Mouse (Mus musculus) forebrain, postnatal 0 days (tissue): ENCODE measurements at regions not wholly inside any gene's neighbourhood (a gene's known extent, or its start where the extent isn't known, plus 50 kb on each side); places are given as distances from the start of the nearest gene placed in this dataset.
"Not testable (repeated sequence)": the region's sequence is repeated elsewhere in the genome, so short reads cannot be mapped to it uniquely, and the experiment has no call there.

Experiments
- ATAC-seq: fragments of 200-750 bp; cut with Nextera tagmentation; 2 replicates; pipeline ENCODE4 v1.8.0; 2017; ENCODE audit warnings: mild to moderate bottlenecking, moderate library complexity
- DNase-seq: peaks from one replicate; pipeline ENCODE4 v3.0.0-alpha.2; 2015
- H3K27ac ChIP-seq: fragments of 300-500 bp; sonication (generic); 2 replicates; pipeline ENCODE4 v1.5.1; 2014; ENCODE audit warnings: low read depth, mild to moderate bottlenecking, antibody characterized with exemption, low read length, moderate library complexity, mixed read lengths
- H3K27me3 ChIP-seq: fragments of 300-500 bp; sonication (generic); 2 replicates; pipeline ENCODE4 v1.6.1; 2014; ENCODE audit warnings: mild to moderate bottlenecking, low read length, mixed read lengths; ENCODE audit not compliant: insufficient read depth
- H3K36me3 ChIP-seq: fragments of 300-500 bp; sonication (generic); 2 replicates; pipeline ENCODE4 v1.6.1; 2014; ENCODE audit warnings: mild to moderate bottlenecking, moderate library complexity; ENCODE audit not compliant: insufficient read depth
- H3K4me1 ChIP-seq: fragments of 300-500 bp; sonication (generic); 2 replicates; pipeline ENCODE4 v1.6.1; 2014; ENCODE audit warnings: antibody characterized with exemption; ENCODE audit not compliant: insufficient read depth
- H3K4me2 ChIP-seq: fragments of 300-500 bp; sonication (generic); 2 replicates; pipeline ENCODE4 v1.6.1; 2014; ENCODE audit warnings: low read depth, mild to moderate bottlenecking, moderate library complexity
- H3K4me3 ChIP-seq: fragments of 300-500 bp; sonication (generic); 2 replicates; pipeline ENCODE4 v1.5.1; 2014; ENCODE audit warnings: low read depth, low read length, mixed read lengths
- H3K9ac ChIP-seq: fragments of 300-500 bp; sonication (generic); 2 replicates; pipeline ENCODE4 v1.6.1; 2014; ENCODE audit warnings: mild to moderate bottlenecking
- H3K9me3 ChIP-seq: fragments of 300-500 bp; sonication (generic); 2 replicates; pipeline ENCODE4 v1.6.1; 2016; ENCODE audit warnings: low read length
- CTCF ChIP-seq: sonication (generic); IDR thresholded peaks from 2 replicates; pipeline ENCODE4 v1.5.1; 2016; ENCODE audit warnings: antibody characterized with exemption, control low read depth, low read depth
- WGBS: fragments of 180-500 bp; shearing (Covaris S2); extraction: QIAGEN DNeasy Blood & Tissue Kit; methylation state at CpG from one replicate; pipeline ENCODE4 v1.1.7; 2014; 5-methylcytosine and 5-hydroxymethylcytosine counted together

- no peak overlapping the region for H3K4me2 ChIP-seq
- no peaks in the 10 kb centered on the region for H3K4me1 ChIP-seq
- 86% methylated on average over 4 of the region's 4 CpGs for WGBS
- no peak overlapping the region for H3K27ac ChIP-seq
- H3K9ac ChIP-seq: no peak overlapping the region
- TF ChIP-seq CTCF: no peak
- ATAC-seq (no peak), DNase-seq (no peak)
- no peak overlapping the region for H3K4me3 ChIP-seq
- no peaks in the 10 kb centered on the region for H3K9me3 ChIP-seq
- H3K27me3 ChIP-seq: no peaks in the 10 kb centered on the region
- H3K36me3 ChIP-seq: no peaks in the 10 kb centered on the region
Measured at GRCm38 (mm10) chr9:33691731-33692130, 794.0 kb upstream of the Kirrel3 start.

- DNase-seq: no peak
- H3K4me1 ChIP-seq: no peaks in the 10 kb centered on the region
- TF ChIP-seq CTCF: peak; percentile 47
- H3K36me3 ChIP-seq: no peaks in the 10 kb centered on the region
- no peaks in the 10 kb centered on the region for H3K9me3 ChIP-seq
- no peak overlapping the region for H3K4me2 ChIP-seq
- 90% methylated on average over 2 of the region's 2 CpGs for WGBS
- H3K27ac ChIP-seq: no peak overlapping the region
- no peak overlapping the region for H3K9ac ChIP-seq
- no peak overlapping the region for H3K4me3 ChIP-seq
- ATAC-seq: no peak
- H3K27me3 ChIP-seq: no peaks in the 10 kb centered on the region
Measured at GRCm38 (mm10) chr9:33717614-33718013, 768.1 kb upstream of the Kirrel3 start.

- Histone ChIP-seq H3K9me3 (no peaks in the 10 kb centered on the region), H3K27me3 (no peaks in the 10 kb centered on the region), H3K9ac (no peak overlapping the region), H3K4me3 (no peak overlapping the region), H3K4me1 (no peaks in the 10 kb centered on the region), H3K27ac (no peak overlapping the region), H3K36me3 (no peaks in the 10 kb centered on the region), H3K4me2 (no peak overlapping the region)
- DNase-seq (no peak), ATAC-seq (no peak)
- TF ChIP-seq CTCF: no peak
- WGBS: 77% methylated on average over 1 of the region's 1 CpGs
Measured at GRCm38 (mm10) chr9:33724811-33725210, 760.9 kb upstream of the Kirrel3 start.

GRCm38 (mm10) chr9:33728058-33728457 lies 757.6 kb upstream of the Kirrel3 start:
- H3K9me3 ChIP-seq, DNase-seq, H3K36me3 ChIP-seq, H3K4me3 ChIP-seq, H3K9ac ChIP-seq, H3K4me1 ChIP-seq, H3K27ac ChIP-seq, H3K4me2 ChIP-seq, ATAC-seq, H3K27me3 ChIP-seq: not testable (repeated sequence)
- WGBS: 88% methylated on average over 17 of the region's 37 CpGs

- Histone ChIP-seq H3K27me3 (no peaks in the 10 kb centered on the region), H3K4me1 (no peaks in the 10 kb centered on the region), H3K27ac (no peak overlapping the region), H3K36me3 (no peaks in the 10 kb centered on the region), H3K9ac (no peak overlapping the region), H3K9me3 (no peaks in the 10 kb centered on the region), H3K4me3 (no peak overlapping the region), H3K4me2 (no peak overlapping the region)
- TF ChIP-seq CTCF: no peak
- no peak for ATAC-seq
- DNase-seq: no peak
Measured at GRCm38 (mm10) chr9:33760701-33761100, 725.0 kb upstream of the Kirrel3 start.

GRCm38 (mm10) chr9:33766235-33766634 lies 719.5 kb upstream of the Kirrel3 start:
- no peak for ATAC-seq

GRCm38 (mm10) chr9:33769811-33770210 lies 715.9 kb upstream of the Kirrel3 start:
- H3K9ac ChIP-seq: no peak overlapping the region
- 0 out of 2 replicates have a peak, but pooled peaks cover 2% of the 10 kb centered on the region for H3K4me1 ChIP-seq
- no peak overlapping the region for H3K4me3 ChIP-seq
- H3K27ac ChIP-seq: no peak overlapping the region
- no peaks in the 10 kb centered on the region for H3K27me3 ChIP-seq
- 86% methylated on average over 2 of the region's 2 CpGs for WGBS
- ATAC-seq (no peak), DNase-seq (no peak)
- H3K9me3 ChIP-seq: no peaks in the 10 kb centered on the region
- no peak overlapping the region for H3K4me2 ChIP-seq
- peak; percentile 28; the same call in 1 of the 2 replicates for TF ChIP-seq CTCF
- no peaks in the 10 kb centered on the region for H3K36me3 ChIP-seq

More at GRCm38 (mm10) chr9:33766235-33766634, 719.5 kb upstream of the Kirrel3 start:
- no peak overlapping the region for H3K27ac ChIP-seq
- no peaks in the 10 kb centered on the region for H3K4me1 ChIP-seq
- 80% methylated on average over 2 of the region's 2 CpGs for WGBS
- H3K4me2 ChIP-seq: no peak overlapping the region
- H3K9ac ChIP-seq: no peak overlapping the region
- no peaks in the 10 kb centered on the region for H3K36me3 ChIP-seq
- no peak for TF ChIP-seq CTCF
- no peaks in the 10 kb centered on the region for H3K9me3 ChIP-seq
- no peaks in the 10 kb centered on the region for H3K27me3 ChIP-seq
- H3K4me3 ChIP-seq: no peak overlapping the region
- no peak for DNase-seq

- no peak for TF ChIP-seq CTCF
- ATAC-seq (peak; percentile 64), DNase-seq (peak; percentile 51)
- H3K4me3 ChIP-seq: no peak overlapping the region
- no peak overlapping the region for H3K4me2 ChIP-seq
- 31% methylated on average over 5 of the region's 5 CpGs for WGBS
- 0 out of 2 replicates have a peak, but pooled peaks cover 2% of the 10 kb centered on the region for H3K4me1 ChIP-seq
- H3K9ac ChIP-seq: no peak overlapping the region
- no peaks in the 10 kb centered on the region for H3K36me3 ChIP-seq
- H3K27ac ChIP-seq: no peak overlapping the region
- H3K27me3 ChIP-seq: no peaks in the 10 kb centered on the region
- H3K9me3 ChIP-seq: no peaks in the 10 kb centered on the region
Measured at GRCm38 (mm10) chr9:33774178-33774577, 711.5 kb upstream of the Kirrel3 start.
